Mouse (Mus musculus): ENCODE measurements around the gene Snx21. TPM values are rescaled to one million over a fixed set of nuclear protein-coding genes. Genes with fewer than 3 reads are reported as not detected.

The Snx21 gene
- polyA plus RNA-seq, 1 experiment = 19.5 TPM

GRCm38 (mm10) chr2:164831029-164831428, 45.4 kb downstream of the Snx21 start:
- Histone ChIP-seq H3K27me3 (ENCODE audit: control insufficient read depth, insufficient read depth, insufficient read length) (no peaks in the 10 kb centered on the region), H3K79me2 (ENCODE audit: control insufficient read depth, insufficient read depth) (peaks cover 27% of the 10 kb centered on the region), H3K4me3 (ENCODE audit: insufficient read depth, poor library complexity, severe bottlenecking) (no peak overlapping the region), H3ac (ENCODE audit: control insufficient read depth, insufficient read length, low read depth) (no peak overlapping the region), H3K79me3 (ENCODE audit: low read depth) (peaks cover 8% of the 10 kb centered on the region), H3K36me3 (ENCODE audit: control insufficient read depth, insufficient read depth) (peaks cover 17% of the 10 kb centered on the region)
- TF ChIP-seq CTCF (IDR thresholded peaks at IDR 0.05; ENCODE audit: control insufficient read depth, insufficient read depth, insufficient read length) (no peak), MAX (IDR thresholded peaks at IDR 0.05) (no peak), USF1 (IDR thresholded peaks at IDR 0.05; ENCODE audit: low read depth) (no peak), CEBPB (IDR thresholded peaks at IDR 0.05; ENCODE audit: low read depth) (no peak), MYOG (IDR thresholded peaks at IDR 0.05; ENCODE audit: control insufficient read depth, extremely low read depth, insufficient read length) (no peak)

- peaks cover 20% of the 10 kb centered on the region for H3K79me2 ChIP-seq (ENCODE audit: control insufficient read depth, insufficient read depth)
- H3K79me3 ChIP-seq (ENCODE audit: low read depth) = peaks cover 8% of the 10 kb centered on the region
- H3K36me3 ChIP-seq (ENCODE audit: control insufficient read depth, insufficient read depth) = peaks cover 10% of the 10 kb centered on the region
- TF ChIP-seq CTCF (IDR thresholded peaks at IDR 0.05; ENCODE audit: control insufficient read depth, insufficient read depth, insufficient read length) = no peak
- no peak for TF ChIP-seq CEBPB (IDR thresholded peaks at IDR 0.05; ENCODE audit: low read depth)
- no peak for TF ChIP-seq MAX (IDR thresholded peaks at IDR 0.05)
- TF ChIP-seq USF1 (IDR thresholded peaks at IDR 0.05; ENCODE audit: low read depth) = no peak
- TF ChIP-seq FOSL1 (IDR thresholded peaks at IDR 0.05; ENCODE audit: insufficient read depth, low read length, poor library complexity, severe bottlenecking) = no peak
- no peak for TF ChIP-seq MYOD1 (IDR thresholded peaks at IDR 0.05; ENCODE audit: control insufficient read depth, insufficient read length, low read depth)
- TF ChIP-seq MYOG (IDR thresholded peaks at IDR 0.05; ENCODE audit: control insufficient read depth, extremely low read depth, insufficient read length) = no peak
- H3K27me3 ChIP-seq (ENCODE audit: control insufficient read depth, insufficient read depth, insufficient read length) = no peaks in the 10 kb centered on the region
- peak overlapping the region; percentile 60 for H3K4me3 ChIP-seq (ENCODE audit: insufficient read depth, poor library complexity, severe bottlenecking)
- peak overlapping the region; percentile 86 for H3ac ChIP-seq (ENCODE audit: control insufficient read depth, insufficient read length, low read depth)
Observed at GRCm38 (mm10) chr2:164832032-164832747, 46.6 kb downstream of the Snx21 start.

DNA sequence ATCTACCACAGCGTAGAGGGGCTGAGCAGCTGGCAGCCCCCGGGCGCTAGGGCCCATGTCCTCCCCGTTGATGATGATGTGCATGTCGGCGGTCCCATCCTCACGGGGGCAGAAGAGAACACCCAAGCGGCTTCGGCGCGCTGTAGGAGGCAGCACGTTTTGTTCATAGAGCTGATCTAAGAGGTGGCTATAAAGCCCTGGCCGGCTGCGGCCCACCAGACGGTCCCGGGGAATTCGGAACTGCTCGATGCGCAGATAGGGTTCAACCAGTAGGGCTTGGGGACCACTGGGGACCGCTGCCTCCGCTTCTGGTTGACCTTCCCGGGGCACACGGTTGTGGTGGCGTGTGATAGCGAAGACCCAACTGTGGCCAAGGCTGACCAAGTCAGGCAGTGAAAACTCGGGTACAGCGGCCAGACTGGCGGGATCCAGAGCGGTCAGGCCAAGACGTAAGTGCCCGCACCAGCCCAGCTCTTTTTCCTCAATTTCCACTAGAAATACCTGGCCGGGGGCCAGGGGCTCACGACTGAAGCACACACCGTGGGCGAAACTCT, 47.2 kb downstream of the Snx21 start, which contains the start of gene Ctsa:
Ctsa (plus strand) TSS at position 126 of the 554 bp plus-strand sequence.
- Histone ChIP-seq H3K36me3 (ENCODE audit: control insufficient read depth, insufficient read depth) (peaks cover 6% of the 10 kb centered on the region), H3ac (ENCODE audit: control insufficient read depth, insufficient read length, low read depth) (peak within 1 kb of the TSS; percentile 86), H3K27me3 (ENCODE audit: control insufficient read depth, insufficient read depth, insufficient read length) (no peaks in the 10 kb centered on the region), H3K4me3 (ENCODE audit: insufficient read depth, poor library complexity, severe bottlenecking) (peak within 1 kb of the TSS; percentile 60), H3K79me3 (ENCODE audit: low read depth) (peaks cover 8% of the 10 kb centered on the region), H3K79me2 (ENCODE audit: control insufficient read depth, insufficient read depth) (peaks cover 20% of the 10 kb centered on the region)
- TF ChIP-seq CEBPB (IDR thresholded peaks at IDR 0.05; ENCODE audit: low read depth) (no peak), CTCF (IDR thresholded peaks at IDR 0.05; ENCODE audit: control insufficient read depth, insufficient read depth, insufficient read length) (peak; percentile 72), FOSL1 (IDR thresholded peaks at IDR 0.05; ENCODE audit: insufficient read depth, low read length, poor library complexity, severe bottlenecking) (no peak)

GRCm38 (mm10) chr2:164833314-164833959, 47.8 kb downstream of the Snx21 start, which contains the start of gene Neurl2:
Neurl2 (minus strand) TSS chr2:164833456.
- Histone ChIP-seq H3K79me2 (ENCODE audit: control insufficient read depth, insufficient read depth) (peaks cover 20% of the 10 kb centered on the region), H3K27me3 (ENCODE audit: control insufficient read depth, insufficient read depth, insufficient read length) (no peaks in the 10 kb centered on the region), H3K36me3 (ENCODE audit: control insufficient read depth, insufficient read depth) (peaks cover 10% of the 10 kb centered on the region), H3ac (ENCODE audit: control insufficient read depth, insufficient read length, low read depth) (peak within 1 kb of the TSS; percentile 86), H3K4me3 (ENCODE audit: insufficient read depth, poor library complexity, severe bottlenecking) (peak within 1 kb of the TSS; percentile 60), H3K79me3 (ENCODE audit: low read depth) (peaks cover 8% of the 10 kb centered on the region)
- TF ChIP-seq MYOG (IDR thresholded peaks at IDR 0.05; ENCODE audit: control insufficient read depth, extremely low read depth, insufficient read length) (no peak), USF1 (IDR thresholded peaks at IDR 0.05; ENCODE audit: low read depth) (peak; percentile 100), MAX (IDR thresholded peaks at IDR 0.05) (peak; percentile 92), CTCF (IDR thresholded peaks at IDR 0.05; ENCODE audit: control insufficient read depth, insufficient read depth, insufficient read length) (no peak), CEBPB (IDR thresholded peaks at IDR 0.05; ENCODE audit: low read depth) (no peak), MYOD1 (IDR thresholded peaks at IDR 0.05; ENCODE audit: control insufficient read depth, insufficient read length, low read depth) (no peak), FOSL1 (IDR thresholded peaks at IDR 0.05; ENCODE audit: insufficient read depth, low read length, poor library complexity, severe bottlenecking) (no peak)

- Histone ChIP-seq H3ac (ENCODE audit: control insufficient read depth, insufficient read length, low read depth) (peak overlapping the region; percentile 86), H3K27me3 (ENCODE audit: control insufficient read depth, insufficient read depth, insufficient read length) (no peaks in the 10 kb centered on the region), H3K36me3 (ENCODE audit: control insufficient read depth, insufficient read depth) (peaks cover 19% of the 10 kb centered on the region), H3K79me3 (ENCODE audit: low read depth) (peaks cover 8% of the 10 kb centered on the region), H3K4me3 (ENCODE audit: insufficient read depth, poor library complexity, severe bottlenecking) (peak overlapping the region; percentile 60), H3K79me2 (ENCODE audit: control insufficient read depth, insufficient read depth) (peaks cover 20% of the 10 kb centered on the region)
- TF ChIP-seq CTCF (IDR thresholded peaks at IDR 0.05; ENCODE audit: control insufficient read depth, insufficient read depth, insufficient read length) (no peak), MAX (IDR thresholded peaks at IDR 0.05) (no peak), MYOD1 (IDR thresholded peaks at IDR 0.05; ENCODE audit: control insufficient read depth, insufficient read length, low read depth) (no peak), MYOG (IDR thresholded peaks at IDR 0.05; ENCODE audit: control insufficient read depth, extremely low read depth, insufficient read length) (no peak), USF1 (IDR thresholded peaks at IDR 0.05; ENCODE audit: low read depth) (no peak), CEBPB (IDR thresholded peaks at IDR 0.05; ENCODE audit: low read depth) (no peak), FOSL1 (IDR thresholded peaks at IDR 0.05; ENCODE audit: insufficient read depth, low read length, poor library complexity, severe bottlenecking) (no peak)
Observed at GRCm38 (mm10) chr2:164834531-164834930, 48.9 kb downstream of the Snx21 start.
